Comparison of ENCODE assay signal across 8 mouse cellular contexts in the genomic region with DNA sequence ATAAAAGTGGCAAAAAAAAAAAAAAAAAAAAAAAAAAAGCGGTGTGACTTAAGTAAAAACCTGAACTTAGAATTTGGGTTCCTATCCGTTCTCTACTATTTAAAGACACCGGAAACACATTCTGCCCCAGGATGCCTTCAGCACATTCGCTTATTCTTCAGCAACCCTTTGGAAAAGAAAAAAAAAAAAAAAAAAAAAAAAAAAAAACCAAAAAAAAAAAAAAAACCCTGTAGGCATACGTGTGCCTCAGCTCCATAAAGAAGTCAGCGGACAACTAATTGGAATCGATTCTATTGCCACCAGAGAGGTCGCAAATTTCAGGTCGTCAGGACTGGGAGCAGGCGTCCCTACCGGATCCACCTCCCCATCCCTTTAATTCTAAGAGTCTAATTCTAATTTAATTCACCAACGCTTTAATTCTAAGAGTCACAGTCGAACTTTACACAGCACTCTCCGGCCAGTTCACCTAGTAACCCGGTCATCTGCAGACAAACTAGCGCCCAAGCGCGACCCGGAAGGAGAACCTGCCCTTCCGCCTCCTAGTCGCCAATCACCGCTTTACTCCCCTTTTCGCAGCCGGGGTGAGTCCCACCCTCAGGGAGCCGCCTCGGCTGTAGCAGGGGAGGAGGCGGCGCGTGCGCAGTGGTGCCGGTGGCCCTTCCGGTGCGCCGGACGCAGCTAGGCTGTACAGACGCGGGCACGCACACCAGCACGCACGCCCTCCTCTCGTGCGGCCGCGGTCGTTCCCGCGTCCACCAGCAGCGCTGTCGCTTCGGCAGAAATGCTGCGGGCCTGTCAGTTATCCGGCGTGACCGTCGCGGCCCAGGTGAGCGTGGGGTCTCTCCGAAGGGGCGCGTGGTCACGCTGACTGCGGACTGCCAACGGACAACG. TPM values are rescaled to one million over a fixed set of nuclear protein-coding genes. Genes with fewer than 3 reads are reported as not detected.
DNase-seq lines count a peak whose midpoint lies in the region; ATAC-seq lines count a peak whose summit lies in the region.

Immt (plus strand) TSS at position 642 of the 891 bp plus-strand sequence.

- H3K4me3 ChIP-seq in heart, embryonic 14.5 days (ENCODE audit: control insufficient read depth in 1 of 2, insufficient read depth in 1 of 2, low read depth in 1 of 2, low read length in 2 of 2): peak within 1 kb of the TSS; percentile 82 to 90
- H3K4me3 ChIP-seq in liver, embryonic 13.5 days (replicated peaks): peak within 1 kb of the TSS; percentile 87
- peak within 1 kb of the TSS; percentile 99 for H3K4me3 ChIP-seq in stomach, embryonic 16.5 days (replicated peaks; ENCODE audit: low read length)

- H3K36me3 ChIP-seq in heart, embryonic 14.5 days (ENCODE audit: control insufficient read depth, insufficient read depth, low read length): 0 out of 2 replicates have a peak, but pooled peaks cover 4% of the 10 kb centered on the region
- H3K36me3 ChIP-seq in liver, embryonic 13.5 days: peaks cover 18% of the 10 kb centered on the region
- peaks cover 9% of the 10 kb centered on the region; the same call in 1 of the 2 replicates for H3K36me3 ChIP-seq in stomach, embryonic 16.5 days (ENCODE audit: control insufficient read depth, insufficient read depth, low read length)

- peaks cover 0 to 15% of the 10 kb centered on the region in 2 experiments; a peak in 2 of 4 replicates for H3K4me1 ChIP-seq in heart, embryonic 14.5 days (ENCODE audit: control insufficient read depth in 2 of 2, insufficient read depth in 2 of 2, low read length in 2 of 2)
- H3K4me1 ChIP-seq in liver, embryonic 13.5 days (replicated peaks): peaks cover 29% of the 10 kb centered on the region
- H3K4me1 ChIP-seq in stomach, embryonic 16.5 days (ENCODE audit: control insufficient read depth, insufficient read depth, low read length): peaks cover 10% of the 10 kb centered on the region

- H3K9ac ChIP-seq in heart, embryonic 14.5 days (ENCODE audit: low read length): peak within 1 kb of the TSS; percentile 94
- H3K9ac ChIP-seq in liver, embryonic 13.5 days: peak within 1 kb of the TSS; percentile 90
- H3K9ac ChIP-seq in stomach, embryonic 16.5 days (ENCODE audit: low read length): peak within 1 kb of the TSS; percentile 97

- DNase-seq in c-Kit-negative CD71-positive TER-119-positive erythroid progenitor cells, embryonic 14.5 days (ENCODE audit: low read depth, low spot score): peak; percentile 89
- peak; percentile 93 for DNase-seq in fibroblast of lung, adult 2 months (ENCODE audit: low read depth)
- peak; percentile 98 for DNase-seq in kidney, postnatal 14 days
- peak; percentile 97 for DNase-seq in liver, embryonic 13.5 days
- DNase-seq in neural tube, embryonic 10.5 days (ENCODE audit: extremely low spot score, low spot score): peak; percentile 94

- H3K27ac ChIP-seq in heart, embryonic 14.5 days (replicated peaks in 1 of 2; ENCODE audit: control insufficient read depth in 1 of 2, insufficient read depth in 1 of 2, low read depth in 2 of 2, low read length in 2 of 2): peak within 1 kb of the TSS; percentile 92 to 95
- H3K27ac ChIP-seq in liver, embryonic 13.5 days: peak within 1 kb of the TSS; percentile 95
- peak within 1 kb of the TSS; percentile 97 for H3K27ac ChIP-seq in stomach, embryonic 16.5 days (ENCODE audit: low read length)

- H3K27me3 ChIP-seq in heart, embryonic 14.5 days (ENCODE audit: control insufficient read depth, insufficient read depth, low read length): no peaks in the 10 kb centered on the region
- H3K27me3 ChIP-seq in liver, embryonic 13.5 days: no peaks in the 10 kb centered on the region
- no peaks in the 10 kb centered on the region for H3K27me3 ChIP-seq in stomach, embryonic 16.5 days (ENCODE audit: control insufficient read depth, insufficient read depth, low read length)

- no peaks in the 10 kb centered on the region for H3K9me3 ChIP-seq in heart, embryonic 14.5 days (ENCODE audit: control insufficient read depth, low read length)
- no peaks in the 10 kb centered on the region for H3K9me3 ChIP-seq in liver, embryonic 13.5 days (replicated peaks)
- no peaks in the 10 kb centered on the region for H3K9me3 ChIP-seq in stomach, embryonic 16.5 days (replicated peaks; ENCODE audit: control insufficient read depth, low read length)

- peak; percentile 83 for ATAC-seq in CD4-positive, CD25-positive, alpha-beta regulatory T cell, adult 4 months
- peak; percentile 100 for ATAC-seq in heart, embryonic 14.5 days (ENCODE audit: insufficient number of reproducible peaks, insufficient read depth, low FRiP score, low read depth)
- peak; percentile 98 for ATAC-seq in liver, embryonic 13.5 days (ENCODE audit: low read depth)
- ATAC-seq in stomach, embryonic 16.5 days (ENCODE audit: insufficient read depth, low FRiP score): peak; percentile 99

- H3K4me2 ChIP-seq in heart, embryonic 14.5 days (ENCODE audit: low read length): peak within 1 kb of the TSS; percentile 80
- peak within 1 kb of the TSS; percentile 79 for H3K4me2 ChIP-seq in liver, embryonic 13.5 days
- H3K4me2 ChIP-seq in stomach, embryonic 16.5 days (ENCODE audit: low read depth, low read length): peak within 1 kb of the TSS; percentile 67

- under 1% methylated on average over 64 of the region's 64 CpGs for whole genome bisulfite sequencing in heart, embryonic 14.5 days
- under 1% methylated on average over 64 of the region's 64 CpGs for WGBS in liver, embryonic 13.5 days (ENCODE audit: insufficient replicate concordance)
- WGBS in stomach, embryonic 16.5 days: under 1% methylated on average over 64 of the region's 64 CpGs

RNA-seq across cellular contexts. Expression of gene Immt, which starts in this region (rescaled TPM):
- polyA plus RNA-seq in CD4-positive, CD25-positive, alpha-beta regulatory T cell, adult 4 months (2017; shearing (Covaris generic)): 100 to 1,000 TPM; 149 to 174 TPM
- 342 and 349 TPM in 2 replicates for polyA plus RNA-seq in heart, embryonic 14.5 days (2014; fragmentation: Nextera tagmentation; extraction: Ambion mirVana)
- 158 and 161 TPM in 2 replicates for polyA plus RNA-seq in liver, embryonic 13.5 days (2015; fragmentation: Nextera tagmentation; extraction: Ambion mirVana)
- 179 and 185 TPM in 2 replicates for polyA plus RNA-seq in stomach, embryonic 16.5 days (2015; fragmentation: Nextera tagmentation; extraction: Ambion mirVana)

Comparison
In these comparisons a context has a peak if more than half of its experiments do, and no peak if none do; other contexts are left out.
1. Peak in every context shown above with its lines: DNase-seq, ATAC-seq, H3K4me3 ChIP-seq and H3K27ac ChIP-seq.